Mouse (Mus musculus) CH12.LX (cell line): Measurements from ENCODE around the gene Ffar1.

Experiments used
- E2F4 ChIP-seq: IDR thresholded peaks from 2 replicates; pipeline ENCODE4 v1.6.1; 2011; ENCODE audit warnings: low read depth, low read length, improper control_type of control experiment; ENCODE audit not compliant: insufficient replicate concordance
- EP300 ChIP-seq: IDR thresholded peaks from 2 replicates; pipeline ENCODE4 v1.6.1; 2011; ENCODE audit warnings: low read length, improper control_type of control experiment
- JUND ChIP-seq: conservative IDR thresholded peaks from 2 replicates; pipeline ENCODE4 v1.6.1; 2011; ENCODE audit warnings: low read depth, low read length, improper control_type of control experiment
- MAX ChIP-seq: IDR thresholded peaks from 2 replicates; pipeline ENCODE4 v1.6.1; 2011; ENCODE audit warnings: low read length, improper control_type of control experiment
- POLR2A ChIP-seq: IDR thresholded peaks from 2 replicates; pipeline ENCODE4 v1.6.1; 2011; ENCODE audit warnings: low read depth, mild to moderate bottlenecking, improper control_type of control experiment, low read length
- USF2 ChIP-seq: conservative IDR thresholded peaks from 2 replicates; pipeline ENCODE4 v1.6.1; 2011; ENCODE audit warnings: low read depth, low read length, improper control_type of control experiment
- ZNF384 ChIP-seq: IDR thresholded peaks from 2 replicates; pipeline ENCODE4 v1.6.1; 2012; ENCODE audit warnings: low read depth, low read length, improper control_type of control experiment, inconsistent platforms

GRCm38 (mm10) chr7:30908277-30908991, 47.1 kb upstream of the Ffar1 start:
- TF ChIP-seq JUND (no peak), EP300 (no peak), MAX (no peak), ZNF384 (no peak), USF2 (no peak), E2F4 (no peak), POLR2A (no peak)
